Mouse (Mus musculus) erythroid progenitor cell, adult 5-6 weeks (primary cell): ENCODE measurements around the gene Mfn2. TPM values are rescaled to one million over a fixed set of nuclear protein-coding genes. Genes with fewer than 3 reads are reported as not detected.
A peak's percentile ranks its signal among the peaks of the same experiment; 100 is the strongest.

Source experiments
- ATAC-seq: replicated peaks from 2 replicates; pipeline ENCODE4 v1.8.0; 2016; ENCODE audit warnings: moderate number of reproducible peaks, mild to moderate bottlenecking, moderate TSS enrichment, inconsistent platforms; ENCODE audit not compliant: poor library complexity, low FRiP score, severe bottlenecking
- total RNA-seq, 2 experiments: library from RNA; stranded (forward) in 1 of 2; stranded (reverse) in 1 of 2; fragments of 150-400 nt in 1 of 2; fragments of 186-747, 209-891 nt in 1 of 2; gene quantifications; 2 replicates each; pipeline versions ENCODE4 v1.2.3 to v1.2.4; 2015 to 2017; ENCODE audit warnings: low replicate concordance in 2 of 2

Gene Mfn2
- total RNA-seq (2015; ENCODE audit: low replicate concordance) (15.1 and 18.0 TPM in 2 replicates), total RNA-seq (2017; ENCODE audit: low replicate concordance) (6.8 and 17.8 TPM in 2 replicates)

DNA sequence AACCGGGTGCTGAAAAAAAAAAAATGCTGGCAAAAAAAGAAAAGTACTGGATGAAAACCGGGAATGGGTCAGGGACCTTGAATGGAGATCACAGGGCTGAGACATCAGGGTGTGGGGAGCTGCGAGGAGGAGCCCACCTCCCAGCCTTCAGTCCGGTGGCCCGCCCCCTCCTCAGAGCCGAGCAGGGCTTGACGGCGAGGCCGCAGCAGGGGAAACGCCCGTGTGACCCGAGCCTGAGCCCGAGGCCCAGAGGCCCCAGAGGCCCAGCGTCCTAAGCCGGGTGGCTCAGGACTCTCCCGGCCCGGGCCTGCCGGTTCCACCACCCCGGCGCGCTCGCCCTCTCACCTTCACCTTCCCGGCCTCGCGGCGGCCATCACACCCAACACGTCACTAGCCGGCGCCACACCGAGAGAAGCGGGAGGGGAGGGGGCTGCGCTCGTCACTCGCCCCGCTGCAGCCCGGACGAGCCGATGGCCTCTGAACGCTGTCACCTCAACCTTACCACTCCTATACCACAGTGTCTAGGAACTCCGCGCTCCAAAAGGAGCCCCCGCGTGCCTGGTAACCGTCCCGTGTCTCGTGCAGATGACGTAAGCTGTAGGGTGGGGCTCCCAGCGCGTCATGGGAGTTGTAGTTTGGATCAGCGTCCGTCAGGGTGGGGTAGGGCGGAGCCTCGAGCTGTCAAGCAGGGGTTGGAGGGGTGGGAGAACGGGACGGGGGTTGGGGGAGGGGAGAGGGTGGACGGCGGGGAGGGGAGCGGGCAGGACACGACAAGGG is at the start of gene Mfn2:
TSS of gene Mfn2 (minus strand) at position 392 of the 777 bp plus-strand sequence.
- peak; percentile 96 for ATAC-seq

DNA sequence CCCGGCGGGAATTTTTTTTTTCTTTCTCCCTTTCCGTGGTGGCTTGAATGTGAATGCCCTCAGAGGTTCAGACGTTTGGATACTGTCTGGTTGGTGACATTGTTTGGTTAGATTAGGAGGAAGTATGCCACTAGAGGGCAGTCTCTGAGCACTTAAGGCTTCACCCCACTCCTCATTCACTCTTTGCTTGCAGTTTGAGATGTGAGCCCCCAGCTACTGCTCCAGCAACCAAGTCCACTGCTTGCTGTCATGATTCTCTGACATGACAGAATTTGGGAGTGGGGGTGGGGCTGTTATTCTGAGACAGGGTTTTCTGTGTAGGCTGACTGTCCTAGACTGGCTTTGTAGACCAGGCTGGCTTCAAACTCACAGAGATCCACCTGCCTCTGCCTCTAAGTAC is 49.1 kb upstream of the Mfn2 start:
- ATAC-seq: peak; percentile 71

DNA sequence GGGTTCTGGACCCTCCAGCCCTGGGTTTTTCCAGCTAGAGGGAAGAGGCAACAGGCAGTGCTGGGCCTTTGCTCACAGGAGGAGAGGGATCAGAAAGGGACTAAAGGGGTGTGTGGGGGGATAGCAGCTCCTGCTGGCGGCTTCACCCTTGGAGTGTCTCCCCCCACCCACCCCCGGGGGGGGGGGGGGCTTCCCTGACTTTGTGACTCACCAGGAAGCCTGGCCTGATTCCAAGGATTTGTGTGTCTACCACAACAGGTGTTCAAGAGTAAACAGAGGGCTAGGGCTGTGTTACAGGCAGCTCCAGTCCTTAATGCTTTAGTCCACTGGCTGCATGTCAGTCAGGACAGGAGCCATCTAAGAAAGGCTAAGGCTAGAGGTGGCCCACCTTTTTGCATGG is 43.0 kb upstream of the Mfn2 start:
- no peak for ATAC-seq

- no peak for ATAC-seq
Observed at GRCm38 (mm10) chr4:147943005-147943404, 38.5 kb upstream of the Mfn2 start.

GRCm38 (mm10) chr4:147941045-147942020 is 36.8 kb upstream of the Mfn2 start:
- peak; percentile 69 for ATAC-seq

DNA sequence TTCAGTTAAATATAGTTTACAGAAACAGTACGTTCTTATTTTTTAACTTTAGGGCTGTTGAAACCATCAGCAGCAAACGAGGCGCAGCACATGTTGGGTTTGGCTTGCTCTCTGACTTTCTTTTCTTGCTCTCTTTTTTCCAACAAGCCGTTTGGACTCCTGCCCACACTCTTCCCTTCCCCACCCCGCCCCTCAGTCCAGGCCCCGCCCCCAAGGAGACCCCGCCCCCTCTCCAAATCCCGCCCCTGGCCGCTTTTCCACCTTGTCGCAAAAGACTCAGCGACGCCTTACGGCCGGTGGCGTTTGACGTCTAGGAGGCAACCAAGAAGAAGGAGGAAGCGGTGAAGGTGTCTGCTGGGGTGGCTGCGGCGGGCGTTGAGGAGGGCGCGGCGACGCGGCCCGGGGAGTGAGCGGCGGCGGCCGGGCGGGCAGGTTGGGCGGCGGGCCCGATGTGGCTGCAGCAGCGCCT is 36.1 kb upstream of the Mfn2 start, which contains the start of gene 2510039O18Rik:
TSS of gene 2510039O18Rik (plus strand) at position 320 of the 469 bp plus-strand sequence.
- peak; percentile 77 for ATAC-seq

- no peak for ATAC-seq
Observed at GRCm38 (mm10) chr4:147940111-147940510, 35.6 kb upstream of the Mfn2 start.

DNA sequence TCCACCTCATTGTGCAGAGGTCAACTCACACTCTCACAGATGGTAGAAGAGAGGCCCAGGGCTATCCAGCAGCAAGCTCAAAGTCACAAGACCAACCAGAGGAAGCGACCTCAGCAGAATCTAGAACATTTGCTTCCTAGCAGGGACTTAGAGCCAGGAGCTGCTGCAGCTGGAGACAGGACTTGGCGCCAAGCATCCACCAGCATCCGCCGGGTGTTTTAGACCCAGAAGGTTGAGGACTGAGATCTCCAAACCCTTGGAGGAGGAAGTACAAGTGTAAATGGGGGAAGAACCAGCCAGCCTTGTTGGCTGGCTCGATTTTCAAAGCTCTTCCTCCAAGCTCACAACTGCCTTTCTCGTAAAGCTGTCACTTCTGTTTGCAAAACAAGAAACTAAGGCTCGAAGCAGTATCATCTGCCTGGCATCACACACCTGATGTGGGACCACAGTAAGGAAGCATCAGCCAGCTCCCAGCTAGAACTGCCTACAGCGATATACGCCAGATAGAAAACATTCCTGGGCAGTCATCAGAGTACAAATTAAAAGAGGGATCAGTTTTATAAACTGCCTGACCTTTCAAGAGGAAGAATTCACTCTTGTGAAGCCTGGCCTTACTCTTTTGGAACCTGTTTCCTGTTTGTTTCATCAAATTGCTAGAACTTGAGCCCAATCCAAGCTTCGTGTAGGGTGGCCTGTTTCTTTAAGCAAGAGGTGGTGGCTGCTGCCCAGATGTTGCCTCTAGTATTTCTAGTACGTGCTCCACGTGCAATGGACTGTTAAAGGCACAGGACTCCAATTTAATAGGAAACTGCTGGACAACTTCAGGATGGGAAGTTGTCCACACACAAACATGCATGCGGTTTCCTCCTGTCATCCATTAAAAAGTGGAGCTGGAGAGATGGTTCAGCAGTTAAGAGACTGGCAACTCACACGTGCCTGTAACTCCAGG is 33.9 kb upstream of the Mfn2 start:
- ATAC-seq: no peak

DNA sequence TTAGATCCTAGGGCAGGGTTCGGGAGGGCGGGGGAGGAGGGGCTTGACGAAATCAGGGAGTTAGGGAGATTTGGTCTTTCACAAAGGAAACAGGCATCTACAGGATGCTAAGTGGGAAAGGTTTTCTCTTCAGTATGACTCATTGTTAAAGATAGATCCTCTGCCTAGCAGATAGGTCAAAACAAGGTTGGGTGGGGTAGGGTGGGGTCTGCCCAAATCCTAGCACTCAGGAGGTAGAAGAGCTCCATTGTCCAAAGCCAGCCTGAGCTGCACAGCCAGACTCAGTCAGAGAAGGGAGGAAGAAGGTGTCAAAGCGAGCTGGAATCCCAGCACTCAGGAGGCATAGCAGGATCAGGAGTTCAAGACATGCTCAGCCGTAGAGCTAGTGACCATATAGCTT is 33.0 kb upstream of the Mfn2 start:
- ATAC-seq: no peak

DNA sequence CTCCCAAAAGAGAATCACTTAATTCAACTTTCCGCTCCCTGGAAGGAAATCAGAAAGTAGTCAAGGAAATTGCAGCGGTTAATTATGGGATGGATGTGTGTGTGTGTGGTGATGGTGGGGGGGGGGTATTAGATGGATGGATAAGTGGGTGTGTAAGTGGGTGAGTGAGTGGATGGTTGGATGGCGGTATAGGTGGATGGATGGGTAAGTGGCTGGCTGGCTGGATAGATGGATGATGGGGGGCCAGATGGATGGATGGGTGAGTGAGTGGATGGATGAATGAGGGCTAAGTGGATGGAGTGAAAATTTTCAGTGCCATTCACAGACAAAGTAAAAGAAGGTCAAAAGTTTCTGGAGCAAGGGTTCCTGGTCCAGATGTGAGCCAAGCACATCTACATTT is 32.5 kb upstream of the Mfn2 start:
- no peak for ATAC-seq

GRCm38 (mm10) chr4:147936331-147936954 is 31.9 kb upstream of the Mfn2 start, which contains the start of gene Plod1:
TSS of gene Plod1 (minus strand) at chr4:147936767.
- peak; percentile 27; the same call in 1 of the 2 replicates for ATAC-seq

- ATAC-seq: no peak
Observed at GRCm38 (mm10) chr4:147935904-147936303, 31.4 kb upstream of the Mfn2 start.

DNA sequence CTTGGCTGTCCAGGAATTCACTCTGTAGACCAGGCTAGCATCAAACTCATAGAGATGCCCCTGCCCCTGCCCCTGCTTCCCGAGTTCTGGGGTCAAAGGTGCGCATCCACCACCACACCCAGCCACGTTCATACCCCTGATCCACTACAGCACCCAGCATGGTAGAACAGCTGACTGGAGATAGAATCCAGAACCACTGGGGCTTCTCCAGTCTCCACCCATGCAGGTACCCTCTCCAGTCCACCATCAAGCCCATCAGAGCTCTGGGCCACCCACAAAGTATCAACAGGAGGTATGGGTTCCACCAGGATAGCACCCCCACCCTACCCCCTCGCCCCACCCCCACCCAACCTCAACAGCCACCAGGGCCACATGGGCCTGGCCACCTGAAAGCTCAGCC is 30.1 kb upstream of the Mfn2 start:
- ATAC-seq: no peak

GRCm38 (mm10) chr4:147934134-147934533 is 29.6 kb upstream of the Mfn2 start:
- no peak for ATAC-seq

- no peak for ATAC-seq
Observed at GRCm38 (mm10) chr4:147930946-147931345, 26.4 kb upstream of the Mfn2 start.

- no peak for ATAC-seq
Observed at GRCm38 (mm10) chr4:147928540-147928939, 24.0 kb upstream of the Mfn2 start.

DNA sequence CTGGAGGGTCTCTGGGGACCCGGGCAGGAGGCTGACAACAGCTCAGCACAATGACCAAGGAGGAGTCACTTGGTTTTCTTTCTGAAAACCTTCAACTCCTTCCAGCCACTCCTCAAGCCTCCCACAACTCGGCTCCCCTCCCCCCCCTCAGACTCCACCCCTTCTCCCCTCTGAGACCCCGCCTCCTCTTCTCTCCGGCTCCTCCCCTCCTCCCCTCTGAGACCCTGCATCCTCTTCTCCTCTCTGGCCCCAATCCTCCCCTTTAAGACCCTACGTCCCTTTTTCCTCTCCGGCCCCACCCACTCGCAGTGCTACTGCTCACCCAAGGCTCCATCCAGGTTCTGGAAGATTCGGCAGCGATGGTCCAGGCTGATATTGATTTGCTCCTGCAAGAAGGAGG is 23.6 kb upstream of the Mfn2 start:
- ATAC-seq: no peak

DNA sequence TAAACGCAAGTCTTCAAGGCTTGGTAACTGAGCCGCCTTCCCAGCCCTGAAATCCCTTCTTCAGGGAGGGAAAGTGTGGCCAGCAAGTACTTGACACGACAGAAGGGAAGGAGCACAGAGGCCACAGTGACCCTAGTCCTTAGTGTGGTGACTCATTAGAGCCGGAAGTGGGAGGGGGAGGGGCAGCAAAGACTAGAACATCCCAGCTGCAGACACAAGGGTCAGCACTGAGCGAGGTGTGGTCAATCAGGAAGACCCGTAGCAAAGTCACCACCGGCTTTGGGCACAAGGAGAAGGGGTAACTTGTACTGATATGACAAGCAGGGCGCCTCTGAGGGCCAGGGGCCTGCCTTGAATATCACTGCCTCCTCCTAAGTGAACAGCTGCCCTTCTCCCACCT is 23.2 kb upstream of the Mfn2 start:
- no peak for ATAC-seq

DNA sequence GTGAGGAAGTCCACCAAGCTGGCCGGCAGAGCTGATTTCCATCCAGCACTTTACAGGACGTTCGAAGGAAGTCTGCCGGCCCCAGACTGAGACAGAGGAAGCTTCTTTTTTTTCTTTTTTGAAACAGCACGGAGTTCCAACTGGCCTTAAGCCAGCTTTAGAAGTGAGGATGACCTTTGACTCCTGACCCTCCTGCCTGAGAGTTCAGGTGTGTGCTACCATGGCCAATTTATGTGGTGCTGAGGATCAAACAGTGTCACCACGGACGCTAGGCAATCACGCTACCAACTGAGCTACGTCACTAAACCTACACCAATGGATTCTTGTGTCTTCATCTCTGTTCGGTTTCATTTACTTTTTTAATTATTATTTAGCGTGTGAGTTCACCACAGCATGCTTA is 17.8 kb upstream of the Mfn2 start:
- no peak for ATAC-seq
